In the genomic region with DNA sequence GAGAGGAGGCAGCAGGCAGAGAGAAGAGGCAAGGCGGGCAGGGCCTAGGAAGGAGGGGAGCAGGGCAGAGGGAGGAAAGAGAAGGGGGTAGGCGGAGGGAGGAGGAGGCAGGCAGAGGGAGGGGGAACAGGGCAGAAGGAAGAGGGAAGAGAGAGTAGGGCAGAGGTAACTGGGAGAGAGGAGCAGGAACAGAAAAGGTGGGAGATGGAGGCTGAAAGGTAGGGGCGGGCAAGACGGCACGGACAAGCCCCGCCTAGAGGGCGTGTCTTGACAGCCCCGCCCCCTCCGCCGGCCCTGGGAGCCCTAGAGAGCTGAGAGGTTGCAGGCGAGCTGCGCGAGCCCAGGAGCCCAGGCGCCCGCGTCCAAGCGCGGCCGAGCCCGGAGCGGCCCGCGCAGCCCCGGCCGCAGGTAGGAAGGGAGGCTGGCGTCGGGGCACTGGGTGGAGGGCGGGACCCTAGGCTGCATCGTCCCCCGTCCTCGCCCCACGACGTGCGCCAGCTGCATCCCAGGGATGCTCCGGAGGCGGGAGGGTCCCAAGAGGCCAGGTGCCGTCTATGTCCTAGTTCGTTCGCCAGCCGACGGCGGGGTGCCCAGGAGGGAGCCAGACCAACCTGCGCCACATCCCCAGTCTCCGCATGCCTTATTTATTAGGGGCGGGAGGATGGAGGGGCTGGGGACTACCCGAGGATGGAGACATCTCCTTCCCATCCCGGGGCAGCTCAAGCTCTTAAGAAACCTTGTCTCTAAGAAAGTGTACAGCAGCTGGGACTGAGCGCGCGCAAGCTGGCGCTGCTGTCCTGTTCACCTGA, we compare ENCODE assay signal across 8 mouse cellular contexts. TPM values are rescaled to one million over a fixed set of nuclear protein-coding genes. Genes with fewer than 3 reads are reported as not detected.
DNase-seq lines count a peak whose midpoint lies in the region; ATAC-seq lines count a peak whose summit lies in the region.

A gene (plus strand): TSS at position 167 of the 809 bp plus-strand sequence.

- H3K27me3 ChIP-seq in embryonic facial prominence, embryonic 14.5 days (replicated peaks; ENCODE audit: control insufficient read depth, insufficient read depth, low read length), result peaks cover 71% of the 10 kb centered on the region
- H3K27me3 ChIP-seq in hindbrain, embryonic 15.5 days, result no peaks in the 10 kb centered on the region

- peak; percentile 97 for ATAC-seq in embryonic facial prominence, embryonic 14.5 days (ENCODE audit: low read depth)
- peak; percentile 94 for ATAC-seq in hindbrain, embryonic 15.5 days (ENCODE audit: low FRiP score, low read depth)

- DNase-seq in urinary bladder, adult 18-20 months (ENCODE audit: low spot score in 2 of 2), result peak; percentile 23 to 42
- DNase-seq in urinary bladder, postnatal 10 days (ENCODE audit: low spot score), result no peak
- DNase-seq in embryonic facial prominence, embryonic 14.5 days (ENCODE audit: low spot score), result peak; percentile 81
- peak; percentile 75 for DNase-seq in left cerebral cortex, adult 11 months (ENCODE audit: low spot score)
- peak; percentile 62 for DNase-seq in lung, postnatal 10 days
- DNase-seq in retina, postnatal 7 days (ENCODE audit: low read depth, low spot score), result peak; percentile 71
- no peak for DNase-seq in MN1 (ENCODE audit: low spot score)

- H3K9ac ChIP-seq in embryonic facial prominence, embryonic 14.5 days (ENCODE audit: low read depth, low read length), result no peak within 1 kb of the TSS
- H3K9ac ChIP-seq in hindbrain, embryonic 15.5 days, result peak within 1 kb of the TSS; percentile 88

- no peaks in the 10 kb centered on the region for H3K9me3 ChIP-seq in embryonic facial prominence, embryonic 14.5 days (ENCODE audit: control insufficient read depth, low read length)
- no peaks in the 10 kb centered on the region for H3K9me3 ChIP-seq in hindbrain, embryonic 15.5 days

- H3K4me2 ChIP-seq in embryonic facial prominence, embryonic 14.5 days (ENCODE audit: low read depth, low read length), result peak within 1 kb of the TSS; percentile 37
- H3K4me2 ChIP-seq in hindbrain, embryonic 15.5 days, result peak within 1 kb of the TSS; percentile 63

- WGBS in embryonic facial prominence, embryonic 14.5 days, result 2% methylated on average over 28 of the region's 51 CpGs
- WGBS in hindbrain, embryonic 15.5 days, result 1% methylated on average over 51 of the region's 51 CpGs

- H3K4me3 ChIP-seq in embryonic facial prominence, embryonic 14.5 days (ENCODE audit: low read depth, low read length), result peak within 1 kb of the TSS; percentile 23
- H3K4me3 ChIP-seq in hindbrain, embryonic 15.5 days, result peak within 1 kb of the TSS; percentile 80

- H3K4me1 ChIP-seq in embryonic facial prominence, embryonic 14.5 days (ENCODE audit: control insufficient read depth, insufficient read depth, low read length), result no peaks in the 10 kb centered on the region
- peaks cover 53% of the 10 kb centered on the region for H3K4me1 ChIP-seq in hindbrain, embryonic 15.5 days (replicated peaks)

- H3K27ac ChIP-seq in embryonic facial prominence, embryonic 14.5 days (replicated peaks; ENCODE audit: low read depth, low read length), result no peak within 1 kb of the TSS
- peak within 1 kb of the TSS; percentile 87 for H3K27ac ChIP-seq in hindbrain, embryonic 15.5 days (replicated peaks)

- no peaks in the 10 kb centered on the region for H3K36me3 ChIP-seq in embryonic facial prominence, embryonic 14.5 days (ENCODE audit: control insufficient read depth, insufficient read depth, low read length)
- no peaks in the 10 kb centered on the region for H3K36me3 ChIP-seq in hindbrain, embryonic 15.5 days

RNA-seq across cellular contexts. Expression of the gene that starts here (rescaled TPM):
- 2.7 and 2.8 TPM in 2 replicates for polyA plus RNA-seq in embryonic facial prominence, embryonic 14.5 days (2014; fragmentation: Nextera tagmentation; extraction: Ambion mirVana)
- 130 and 150 TPM in 2 replicates for polyA plus RNA-seq in hindbrain, embryonic 15.5 days (2015; fragmentation: Nextera tagmentation; extraction: Ambion mirVana)

Comparison
In these comparisons a context has a peak if more than half of its experiments do, and no peak if none do; other contexts are left out.
1. RNA of the gene that starts here (polyA plus RNA-seq): 130 to 150 TPM in hindbrain, embryonic 15.5 days; 2.7 to 2.8 TPM in embryonic facial prominence, embryonic 14.5 days; every median in the first group is over 10 times any median in the second.
2. DNase-seq: peak in urinary bladder, adult 18-20 months (2 of 2), embryonic facial prominence, embryonic 14.5 days (single experiment), left cerebral cortex, adult 11 months (single experiment), lung, postnatal 10 days (single experiment) and retina, postnatal 7 days (single experiment); none in urinary bladder, postnatal 10 days (single experiment) and MN1 (single experiment).